Mouse (Mus musculus) stomach, postnatal 0 days (tissue): ENCODE results near the gene Tnfrsf22.

Experiments used
- CTCF ChIP-seq: IDR thresholded peaks from 2 replicates; pipeline ENCODE4 v1.5.1; 2016; ENCODE audit warnings: antibody characterized with exemption, low read depth, mild to moderate bottlenecking, moderate library complexity
- EP300 ChIP-seq: optimal IDR thresholded peaks from 2 replicates; pipeline ENCODE3; 2016; ENCODE audit warnings: antibody characterized with exemption

DNA sequence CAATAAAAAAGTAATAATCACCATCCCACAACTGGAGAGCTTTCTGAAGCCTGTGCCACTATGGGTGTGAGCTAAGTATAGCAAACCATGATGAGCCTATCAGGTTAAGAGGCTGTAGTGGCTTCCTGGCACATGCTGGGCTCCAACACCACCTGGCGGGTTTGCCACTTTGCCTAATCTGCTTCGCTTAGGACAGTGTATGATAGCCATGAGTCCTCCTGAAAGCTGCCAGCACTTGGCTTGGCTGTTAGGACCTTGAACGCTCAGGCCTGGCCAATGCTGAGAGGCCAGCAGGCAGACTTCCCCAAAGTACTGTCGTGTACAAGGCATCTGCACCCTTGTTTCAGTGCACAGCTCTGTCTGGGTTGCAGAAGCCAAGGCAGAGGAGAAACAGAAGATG is 61.5 kb downstream of the Tnfrsf22 start:
- TF ChIP-seq CTCF: no peak
- TF ChIP-seq EP300: no peak
